ENCODE assay signal across 16 mouse cellular contexts in the genomic region with DNA sequence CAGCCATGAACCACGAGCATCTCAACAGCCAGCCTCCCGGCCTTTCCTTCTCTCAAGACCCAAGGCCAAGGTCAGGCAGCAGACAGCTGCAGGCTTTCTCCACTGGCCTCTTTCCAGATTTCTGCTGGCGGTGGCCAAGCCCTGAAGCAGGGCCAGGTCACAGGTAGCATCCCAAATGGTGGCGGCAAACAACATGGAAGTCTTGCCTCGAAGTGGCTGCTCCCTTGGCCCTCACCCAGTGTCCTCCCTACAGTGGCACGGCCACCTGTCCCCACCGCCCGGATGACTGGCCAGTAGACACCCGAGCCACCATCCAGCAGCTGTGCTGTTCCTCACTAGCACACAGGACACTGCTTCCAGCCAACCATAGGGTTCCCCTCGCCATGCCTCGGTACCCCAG. TPM values are rescaled to one million over a fixed set of nuclear protein-coding genes. Genes with fewer than 3 reads are reported as not detected.
DNase-seq lines count a peak whose midpoint lies in the region; ATAC-seq and TF ChIP-seq lines count a peak whose summit lies in the region.
"Had no signal": no experiment of that assay in that cellular context is flagged by ENCODE, and none has a peak within 500 bp of the region (broad histone marks: within the 10 kb centered on the region; RNA-seq: fewer than 3 reads in every experiment).

No protein-coding gene starts in this region.

- peak; percentile 27 for DNase-seq in adrenal gland, adult 8-10 months
- DNase-seq in adrenal gland, postnatal 25 days = no peak
- peak; percentile 19 for DNase-seq in kidney, postnatal 0 days (ENCODE audit: low spot score)
- DNase-seq in kidney, postnatal 10 days = no peak
- DNase-seq in adrenal gland, postnatal 10 days = peak; percentile 47
- DNase-seq in gastrocnemius, postnatal 10 days = peak; percentile 67
- no peak for DNase-seq in heart, adult 8-10 months (ENCODE audit: low spot score)
- no peak for DNase-seq in testis, postnatal 14 days (ENCODE audit: low spot score)
- DNase-seq: kidney, adult 2 months had no signal

- H3K36me3 ChIP-seq in kidney, postnatal 0 days (ENCODE audit: insufficient read depth, low read length) = 0 out of 2 replicates have a peak, but pooled peaks cover 10% of the 10 kb centered on the region

- H3K9me3 ChIP-seq in kidney, postnatal 0 days (replicated peaks; ENCODE audit: low read length) = no peaks in the 10 kb centered on the region
- H3K9me3 ChIP-seq: embryonic facial prominence, embryonic 15.5 days; forebrain, embryonic 13.5 days; hindbrain, embryonic 15.5 days had no signal

- no peak overlapping the region for H3K4me3 ChIP-seq in kidney, postnatal 0 days (replicated peaks; ENCODE audit: low read depth, low read length)
- H3K4me3 ChIP-seq: embryonic facial prominence, embryonic 15.5 days; forebrain, embryonic 13.5 days; hindbrain, embryonic 15.5 days had no signal

- no peak overlapping the region for H3K27ac ChIP-seq in kidney, postnatal 0 days
- H3K27ac ChIP-seq: embryonic facial prominence, embryonic 15.5 days; forebrain, embryonic 13.5 days; hindbrain, embryonic 15.5 days had no signal

- H3K4me2 ChIP-seq in kidney, postnatal 0 days (ENCODE audit: low read length) = no peak overlapping the region
- H3K4me2 ChIP-seq: embryonic facial prominence, embryonic 15.5 days; forebrain, embryonic 13.5 days; hindbrain, embryonic 15.5 days; liver, embryonic 11.5 days had no signal

- H3K4me1 ChIP-seq in kidney, postnatal 0 days (replicated peaks; ENCODE audit: insufficient read depth, low read length) = no peaks in the 10 kb centered on the region
- H3K4me1 ChIP-seq: embryonic facial prominence, embryonic 15.5 days had no signal

- WGBS in kidney, postnatal 0 days = 50% methylated on average over 11 of the region's 11 CpGs

- H3K9ac ChIP-seq in kidney, postnatal 0 days (ENCODE audit: low read depth, low read length) = no peak overlapping the region
- H3K9ac ChIP-seq: embryonic facial prominence, embryonic 15.5 days; forebrain, embryonic 13.5 days; hindbrain, embryonic 15.5 days had no signal

- no peaks in the 10 kb centered on the region for H3K27me3 ChIP-seq in kidney, postnatal 0 days (ENCODE audit: insufficient read depth, low read length)

- no peak for TF ChIP-seq CTCF in kidney, postnatal 0 days (IDR thresholded peaks at IDR 0.05; ENCODE audit: low read depth)

- ATAC-seq in kidney, postnatal 0 days (replicated peaks; ENCODE audit: low FRiP score, low read depth) = no peak
- ATAC-seq: forebrain, embryonic 13.5 days; lung, postnatal 0 days had no signal

RNA-seq across cellular contexts. Expression of gene Grin2c, which starts 25.6 kb away (rescaled TPM):
- 10 to 100 TPM in 2 of 4 experiments, 1 to 10 TPM in 2; 2.2 to 32.8 (median 13.6) TPM for total RNA-seq in adrenal gland, adult 8-10 months (2022)
- total RNA-seq in adrenal gland, postnatal 25 days (2021) = 2.5 and 3.5 TPM in 2 replicates
- not detected in 2 replicates for polyA plus RNA-seq in kidney, postnatal 0 days (2015; fragmentation: Nextera tagmentation; extraction: Ambion mirVana)
- total RNA-seq in adrenal gland, postnatal 10 days (2021) = under 1 TPM; 0.61 to 0.75 TPM
- under 1 TPM; 0.05 to 0.16 TPM for total RNA-seq in gastrocnemius, postnatal 10 days (2021)
- under 1 TPM; 0.09 to 0.65 (median 0.23) TPM for total RNA-seq in heart, adult 8-10 months (2022)
- total RNA-seq: megakaryocyte-erythroid progenitor cell, adult 5-6 weeks had no signal
- polyA plus RNA-seq: embryonic facial prominence, embryonic 15.5 days; forebrain, embryonic 13.5 days; gonadal fat pad, adult 2 months had no signal

RNA-seq across cellular contexts. Expression of gene Fdxr, which starts 35.4 kb away (rescaled TPM):
- total RNA-seq in adrenal gland, adult 8-10 months (2022) = 1,000 to 10,000 TPM; 1,501 to 2,268 (median 1,689) TPM
- 1,338 and 1,408 TPM in 2 replicates for total RNA-seq in adrenal gland, postnatal 25 days (2021)
- polyA plus RNA-seq in kidney, postnatal 0 days (2015; fragmentation: Nextera tagmentation; extraction: Ambion mirVana) = 10.0 and 12.2 TPM in 2 replicates
- total RNA-seq in adrenal gland, postnatal 10 days (2021) = 100 to 1,000 TPM; 368 to 383 TPM
- total RNA-seq in gastrocnemius, postnatal 10 days (2021) = 1 to 10 TPM; 5.0 to 5.7 TPM
- total RNA-seq in heart, adult 8-10 months (2022) = 1 to 10 TPM; 9.1 to 10.0 (median 9.6) TPM

RNA-seq across cellular contexts. Expression of gene Nat9, which starts 53.7 kb away (rescaled TPM):
- total RNA-seq in adrenal gland, adult 8-10 months (2022) = 10 to 100 TPM; 29.0 to 32.1 (median 30.3) TPM
- total RNA-seq in adrenal gland, postnatal 25 days (2021) = 37.3 and 38.1 TPM in 2 replicates
- polyA plus RNA-seq in kidney, postnatal 0 days (2015; fragmentation: Nextera tagmentation; extraction: Ambion mirVana) = 26.8 TPM in 2 replicates
- 10 to 100 TPM; 27.4 to 28.4 TPM for total RNA-seq in adrenal gland, postnatal 10 days (2021)
- 10 to 100 TPM; 13.7 to 14.8 TPM for total RNA-seq in gastrocnemius, postnatal 10 days (2021)
- total RNA-seq in heart, adult 8-10 months (2022) = 10 to 100 TPM; 25.0 to 34.9 (median 25.9) TPM

RNA-seq across cellular contexts. Expression of gene Tmem104, which starts 54.1 kb away (rescaled TPM):
- total RNA-seq in adrenal gland, adult 8-10 months (2022) = 10 to 100 TPM; 24.8 to 34.0 (median 27.3) TPM
- total RNA-seq in adrenal gland, postnatal 25 days (2021) = 19.9 and 22.3 TPM in 2 replicates
- polyA plus RNA-seq in kidney, postnatal 0 days (2015; fragmentation: Nextera tagmentation; extraction: Ambion mirVana) = 12.0 and 12.6 TPM in 2 replicates
- 10 to 100 TPM in 1 of 2 experiments, 1 to 10 TPM in 1; 9.5 to 15.7 TPM for total RNA-seq in adrenal gland, postnatal 10 days (2021)
- 1 to 10 TPM; 3.9 to 6.4 TPM for total RNA-seq in gastrocnemius, postnatal 10 days (2021)
- total RNA-seq in heart, adult 8-10 months (2022) = 10 to 100 TPM in 1 of 4 experiments, 1 to 10 TPM in 3; 8.7 to 10.9 (median 9.1) TPM

RNA-seq across cellular contexts. Expression of gene Fads6, which starts 56.1 kb away (rescaled TPM):
- total RNA-seq in adrenal gland, adult 8-10 months (2022) = 100 to 1,000 TPM in 2 of 4 experiments, 10 to 100 TPM in 2; 43.3 to 117 (median 82.2) TPM
- 75.5 and 93.9 TPM in 2 replicates for total RNA-seq in adrenal gland, postnatal 25 days (2021)
- 0.92 and 1.1 TPM in 2 replicates for polyA plus RNA-seq in kidney, postnatal 0 days (2015; fragmentation: Nextera tagmentation; extraction: Ambion mirVana)
- total RNA-seq in adrenal gland, postnatal 10 days (2021) = 10 to 100 TPM; 12.7 to 16.1 TPM
- 1 to 10 TPM in 1 of 2 experiments, under 1 TPM in 1; 0.86 to 1.1 TPM for total RNA-seq in gastrocnemius, postnatal 10 days (2021)
- 1 to 10 TPM; 2.0 to 3.5 (median 2.3) TPM for total RNA-seq in heart, adult 8-10 months (2022)
- total RNA-seq: megakaryocyte-erythroid progenitor cell, adult 5-6 weeks had no signal

Comparison
In these comparisons a context has a peak if more than half of its experiments do, and no peak if none do; other contexts are left out.
1. DNase-seq: peak in adrenal gland, adult 8-10 months (single experiment), kidney, postnatal 0 days (single experiment), adrenal gland, postnatal 10 days (single experiment) and gastrocnemius, postnatal 10 days (single experiment); none in adrenal gland, postnatal 25 days (single experiment), kidney, postnatal 10 days (single experiment), heart, adult 8-10 months (single experiment) and testis, postnatal 14 days (single experiment).
2. RNA of gene Fdxr, which starts 35.4 kb away (total RNA-seq): 1,501 to 2,268 TPM in adrenal gland, adult 8-10 months, 1,338 to 1,408 TPM in adrenal gland, postnatal 25 days and 368 to 383 TPM in adrenal gland, postnatal 10 days; 9.1 to 10.0 TPM in heart, adult 8-10 months and 5.0 to 5.7 TPM in gastrocnemius, postnatal 10 days; every median in the first group is over 10 times any median in the second.